Mouse (Mus musculus) intestine, embryonic 15.5 days (tissue): ENCODE data around the gene Sf3a2. TPM values are rescaled to one million over a fixed set of nuclear protein-coding genes. Genes with fewer than 3 reads are reported as not detected.
"Not testable (repeated sequence)": the region's sequence is repeated elsewhere in the genome, so short reads cannot be mapped to it uniquely, and the experiment has no call there.

Experiments used
- ATAC-seq: fragments of 200-750 bp; cut with Nextera tagmentation; 2 replicates; pipeline ENCODE4 v1.8.0; 2017; ENCODE audit warnings: moderate TSS enrichment, moderate library complexity
- H3K27ac ChIP-seq: fragments of 300-500 bp; sonication (generic); 2 replicates; pipeline ENCODE4 v1.5.1; 2015; ENCODE audit warnings: mild to moderate bottlenecking, inconsistent platforms
- H3K27me3 ChIP-seq: fragments of 300-500 bp; sonication (generic); replicated peaks from 2 replicates; pipeline ENCODE4 v1.6.1; 2015; ENCODE audit warnings: inconsistent platforms
- H3K36me3 ChIP-seq: fragments of 300-500 bp; sonication (generic); 2 replicates; pipeline ENCODE4 v1.6.1; 2015; ENCODE audit warnings: inconsistent platforms
- H3K4me1 ChIP-seq: fragments of 300-500 bp; sonication (generic); replicated peaks from 2 replicates; pipeline ENCODE4 v1.6.1; 2015; ENCODE audit warnings: inconsistent platforms
- H3K4me2 ChIP-seq: fragments of 300-500 bp; sonication (generic); replicated peaks from 2 replicates; pipeline ENCODE4 v1.6.1; 2015; ENCODE audit warnings: mild to moderate bottlenecking, inconsistent platforms
- H3K4me3 ChIP-seq: fragments of 300-500 bp; sonication (generic); replicated peaks from 2 replicates; pipeline ENCODE4 v1.5.1; 2015; ENCODE audit warnings: inconsistent platforms
- H3K9ac ChIP-seq: fragments of 300-500 bp; sonication (generic); 2 replicates; pipeline ENCODE4 v1.6.1; 2015; ENCODE audit warnings: inconsistent platforms
- H3K9me3 ChIP-seq: fragments of 300-500 bp; sonication (generic); 2 replicates; pipeline ENCODE4 v1.6.1; 2016; ENCODE audit warnings: inconsistent platforms
- WGBS: fragments of 180-500 bp; shearing (Covaris S2); methylation state at CpG from one replicate; pipeline ENCODE4 v1.1.7; 2015; 5-methylcytosine and 5-hydroxymethylcytosine counted together
- polyA plus RNA-seq: library from polyadenylated mRNA; unstranded; fragments of >200 nt; fragmentation: Nextera tagmentation; extraction: Ambion mirVana; gene quantifications from 2 replicates; pipeline ENCODE4 v1.2.1, GENCODE M21; 2015

The Sf3a2 gene
- polyA plus RNA-seq, 1 experiment from 2014 or later: 69.7 TPM

DNA sequence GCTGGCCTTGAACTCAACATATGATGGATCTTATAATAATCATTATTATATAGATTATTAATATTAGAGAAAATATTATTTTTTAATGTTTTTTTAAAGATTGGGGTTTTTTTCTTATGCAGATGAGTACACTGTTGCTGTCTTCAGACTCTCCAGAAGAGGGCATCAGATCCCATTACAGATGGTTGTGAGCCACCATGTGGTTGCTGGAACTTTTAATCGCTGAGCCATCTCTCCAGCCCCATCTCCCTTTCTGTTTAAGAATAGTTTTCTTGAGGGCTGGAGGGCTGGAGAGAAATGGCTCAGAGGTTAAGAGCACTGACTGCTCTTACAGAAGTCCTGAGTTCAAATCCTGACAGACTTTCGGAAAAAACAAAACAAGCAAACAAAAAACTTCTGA, 24.0 kb downstream of the Sf3a2 start:
- H3K4me1 ChIP-seq: 0 out of 2 replicates have a peak, but pooled peaks cover 3% of the 10 kb centered on the region

DNA sequence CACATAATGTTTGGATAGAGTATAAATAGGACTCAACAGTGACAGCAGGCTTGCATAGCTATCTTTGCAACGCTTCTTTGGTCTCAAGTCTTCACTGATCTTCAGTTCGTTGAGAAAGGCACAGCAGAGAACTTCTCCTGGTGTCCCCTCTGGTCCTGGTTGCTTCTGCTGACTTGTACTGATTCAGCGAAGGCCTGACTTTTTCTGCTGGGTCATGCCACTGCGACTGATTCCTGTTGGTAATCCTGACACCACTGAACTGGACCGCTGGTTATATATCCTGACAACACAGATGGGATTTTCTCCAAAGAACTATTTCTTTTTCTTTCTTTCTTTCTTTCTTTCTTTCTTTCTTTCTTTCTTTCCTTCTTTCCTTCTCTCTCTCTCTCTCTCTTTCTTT, 24.5 kb downstream of the Sf3a2 start:
- 87% methylated on average over 5 of the region's 5 CpGs for WGBS
- Histone ChIP-seq H3K9ac (no peak overlapping the region), H3K27me3 (no peaks in the 10 kb centered on the region), H3K27ac (no peak overlapping the region), H3K4me1 (peaks cover 6% of the 10 kb centered on the region), H3K4me2 (no peak overlapping the region), H3K9me3 (no peaks in the 10 kb centered on the region), H3K4me3 (no peak overlapping the region), H3K36me3 (no peaks in the 10 kb centered on the region)
- ATAC-seq: no peak

More for the DNA sequence above, 24.0 kb downstream of the Sf3a2 start:
- ATAC-seq: no peak
- WGBS: 41% methylated on average over 2 of the region's 2 CpGs
- Histone ChIP-seq H3K9ac (no peak overlapping the region), H3K9me3 (no peaks in the 10 kb centered on the region), H3K36me3 (no peaks in the 10 kb centered on the region), H3K27me3 (no peaks in the 10 kb centered on the region), H3K4me2 (no peak overlapping the region), H3K27ac (no peak overlapping the region), H3K4me3 (no peak overlapping the region)

- Histone ChIP-seq H3K9ac (no peak overlapping the region), H3K27ac (no peak overlapping the region), H3K36me3 (no peaks in the 10 kb centered on the region), H3K27me3 (no peaks in the 10 kb centered on the region), H3K4me3 (no peak overlapping the region), H3K9me3 (no peaks in the 10 kb centered on the region), H3K4me1 (peaks cover 14% of the 10 kb centered on the region), H3K4me2 (no peak overlapping the region)
- WGBS: 90% methylated on average over 1 of the region's 1 CpGs
- ATAC-seq: no peak
Measured at GRCm38 (mm10) chr10:80823316-80823715, 25.3 kb downstream of the Sf3a2 start.

DNA sequence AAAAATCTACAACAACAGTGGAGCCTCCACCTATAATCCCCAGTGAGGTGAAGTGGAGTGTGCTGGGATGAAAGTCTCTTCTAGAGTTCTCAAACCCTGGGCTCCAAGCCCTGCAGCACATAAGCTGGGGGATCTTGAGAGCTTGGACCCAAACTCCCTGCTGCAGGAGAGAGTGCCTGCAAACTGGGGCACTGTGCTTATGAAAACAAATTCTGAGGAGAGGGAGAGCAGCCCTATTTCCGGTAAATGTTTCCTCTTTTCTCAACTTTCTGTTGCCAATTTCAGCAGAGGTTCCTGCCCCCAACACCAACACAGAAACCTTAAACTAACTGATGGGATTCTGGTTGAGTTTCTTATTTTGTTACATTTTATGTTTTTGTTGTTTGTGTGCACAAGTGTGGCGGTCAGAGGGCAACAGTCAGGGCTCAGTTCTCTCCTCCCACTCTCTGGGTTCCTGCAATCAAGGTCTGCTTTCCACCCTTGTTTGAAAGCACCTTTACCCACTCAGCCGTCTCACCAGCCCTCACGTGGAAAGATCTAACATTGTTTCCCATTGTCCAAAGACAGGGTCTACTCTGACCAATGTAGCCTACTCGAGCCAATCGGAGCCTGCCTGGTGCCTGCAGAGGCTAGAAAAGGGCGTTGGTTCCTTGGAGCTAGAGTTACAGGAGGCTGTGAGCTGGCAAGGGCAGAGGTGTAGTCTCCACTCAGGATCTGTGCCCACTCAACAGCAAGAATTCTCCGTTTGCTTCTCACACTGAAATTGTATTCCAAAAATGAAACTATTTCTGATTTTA, 26.0 kb downstream of the Sf3a2 start:
- WGBS: 66% methylated on average over 8 of the region's 8 CpGs
- Histone ChIP-seq H3K4me2 (no peak overlapping the region), H3K27ac (no peak overlapping the region)

DNA sequence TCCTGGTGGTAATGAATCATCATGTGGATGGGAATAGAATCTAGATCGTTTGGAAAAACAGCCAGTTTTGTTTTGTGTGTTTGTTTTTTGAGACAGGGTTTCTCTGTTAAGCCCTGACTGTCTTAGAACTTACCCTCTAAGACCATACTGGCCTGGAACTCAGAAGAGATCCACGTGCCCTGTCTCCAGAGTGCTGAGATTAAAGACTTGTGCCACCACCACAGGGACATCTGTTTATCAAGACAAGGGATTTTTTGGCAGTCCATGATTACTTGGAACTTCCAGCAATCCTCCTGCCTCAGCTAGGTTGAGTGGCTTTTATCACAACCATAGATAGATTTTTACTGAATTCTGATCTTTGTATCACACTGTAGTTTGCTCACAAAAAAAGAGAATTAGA, 26.8 kb downstream of the Sf3a2 start:
- Histone ChIP-seq H3K4me1 (peaks cover 22% of the 10 kb centered on the region), H3K4me3 (no peak overlapping the region), H3K36me3 (peaks cover 8% of the 10 kb centered on the region), H3K4me2 (no peak overlapping the region), H3K27me3 (no peaks in the 10 kb centered on the region), H3K9me3 (no peaks in the 10 kb centered on the region), H3K9ac (no peak overlapping the region), H3K27ac (no peak overlapping the region)
- 70% methylated on average over 2 of the region's 2 CpGs for WGBS
- ATAC-seq: no peak

More for the DNA sequence above, 26.0 kb downstream of the Sf3a2 start:
- no peak for ATAC-seq
- Histone ChIP-seq H3K4me3 (no peak overlapping the region), H3K27me3 (no peaks in the 10 kb centered on the region), H3K9ac (no peak overlapping the region), H3K4me1 (peaks cover 17% of the 10 kb centered on the region), H3K36me3 (no peaks in the 10 kb centered on the region), H3K9me3 (no peaks in the 10 kb centered on the region)

GRCm38 (mm10) chr10:80826151-80827062, 28.4 kb downstream of the Sf3a2 start, which contains the start of gene Oaz1:
Gene Oaz1 (plus strand): TSS chr10:80826656.
- under 1% methylated on average over 80 of the region's 82 CpGs for WGBS
- Histone ChIP-seq H3K9me3 (no peaks in the 10 kb centered on the region), H3K4me2 (peak within 1 kb of the TSS; percentile 87), H3K4me1 (peaks cover 34% of the 10 kb centered on the region), H3K36me3 (peaks cover 10% of the 10 kb centered on the region), H3K9ac (peak within 1 kb of the TSS; percentile 78), H3K27ac (peak within 1 kb of the TSS; percentile 81), H3K27me3 (no peaks in the 10 kb centered on the region), H3K4me3 (peak within 1 kb of the TSS; percentile 62)
- peak; percentile 98 for ATAC-seq

GRCm38 (mm10) chr10:80827063-80827869, 29.3 kb downstream of the Sf3a2 start:
- Histone ChIP-seq H3K4me3 (peak overlapping the region; percentile 62), H3K4me2 (peak overlapping the region; percentile 87), H3K9ac (peak overlapping the region; percentile 78), H3K9me3 (no peaks in the 10 kb centered on the region), H3K27me3 (no peaks in the 10 kb centered on the region), H3K4me1 (peaks cover 35% of the 10 kb centered on the region), H3K27ac (peak overlapping the region; percentile 81), H3K36me3 (peaks cover 10% of the 10 kb centered on the region)
- 6% methylated on average over 29 of the region's 29 CpGs for WGBS
- no peak for ATAC-seq

DNA sequence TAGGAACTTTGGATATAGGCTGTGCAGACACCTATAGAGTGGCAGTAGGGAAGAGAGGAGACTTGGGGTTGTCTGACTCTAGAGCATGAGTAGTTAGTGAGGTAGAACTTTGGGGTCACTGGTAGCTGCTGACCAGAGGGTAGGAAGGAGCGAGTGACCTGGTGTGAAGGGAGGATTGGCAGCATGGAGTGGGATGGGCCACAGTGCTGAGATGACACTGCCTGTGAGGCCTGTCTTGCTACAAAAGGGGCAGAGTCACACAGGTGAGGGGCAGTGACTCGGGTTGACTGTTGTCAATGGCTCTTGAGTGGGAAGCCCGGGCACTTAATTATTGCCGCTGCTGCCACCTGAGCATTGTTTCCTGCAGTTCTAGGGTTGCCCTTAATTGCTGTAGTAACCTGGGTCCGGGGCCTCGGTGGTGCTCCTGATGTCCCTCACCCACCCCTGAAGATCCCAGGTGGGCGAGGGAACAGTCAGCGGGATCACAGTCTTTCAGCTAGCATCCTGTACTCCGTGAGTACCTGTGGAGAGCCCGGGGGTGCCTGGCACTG, 29.9 kb downstream of the Sf3a2 start:
- Histone ChIP-seq H3K27me3 (no peaks in the 10 kb centered on the region), H3K4me2 (peak overlapping the region; percentile 87), H3K27ac (no peak overlapping the region), H3K36me3 (peaks cover 10% of the 10 kb centered on the region), H3K9ac (peak overlapping the region; percentile 78), H3K4me1 (peaks cover 35% of the 10 kb centered on the region), H3K9me3 (no peaks in the 10 kb centered on the region), H3K4me3 (peak overlapping the region; percentile 62)
- WGBS: 68% methylated on average over 10 of the region's 10 CpGs
- no peak for ATAC-seq

GRCm38 (mm10) chr10:80828587-80828986, 30.6 kb downstream of the Sf3a2 start:
- WGBS: 89% methylated on average over 9 of the region's 9 CpGs
- H3K4me3 ChIP-seq: not testable (repeated sequence)
- H3K4me2 ChIP-seq: peak overlapping the region; percentile 87; the same call in 1 of the 2 replicates

GRCm38 (mm10) chr10:80829359-80830278, 31.6 kb downstream of the Sf3a2 start:
- whole genome bisulfite sequencing: 53% methylated on average over 1 of the region's 1 CpGs
- Histone ChIP-seq H3K9ac (no peak overlapping the region), H3K4me3 (no peak overlapping the region), H3K36me3 (peaks cover 10% of the 10 kb centered on the region), H3K4me1 (peaks cover 35% of the 10 kb centered on the region), H3K27me3 (peaks cover 16% of the 10 kb centered on the region), H3K27ac (no peak overlapping the region), H3K9me3 (no peaks in the 10 kb centered on the region), H3K4me2 (no peak overlapping the region; the same call in 1 of the 2 replicates)
- no peak for ATAC-seq

More at GRCm38 (mm10) chr10:80828587-80828986, 30.6 kb downstream of the Sf3a2 start:
- peaks cover 35% of the 10 kb centered on the region for H3K4me1 ChIP-seq
- H3K9me3 ChIP-seq, H3K36me3 ChIP-seq, H3K9ac ChIP-seq, H3K27ac ChIP-seq, ATAC-seq, H3K27me3 ChIP-seq: not testable (repeated sequence)

DNA sequence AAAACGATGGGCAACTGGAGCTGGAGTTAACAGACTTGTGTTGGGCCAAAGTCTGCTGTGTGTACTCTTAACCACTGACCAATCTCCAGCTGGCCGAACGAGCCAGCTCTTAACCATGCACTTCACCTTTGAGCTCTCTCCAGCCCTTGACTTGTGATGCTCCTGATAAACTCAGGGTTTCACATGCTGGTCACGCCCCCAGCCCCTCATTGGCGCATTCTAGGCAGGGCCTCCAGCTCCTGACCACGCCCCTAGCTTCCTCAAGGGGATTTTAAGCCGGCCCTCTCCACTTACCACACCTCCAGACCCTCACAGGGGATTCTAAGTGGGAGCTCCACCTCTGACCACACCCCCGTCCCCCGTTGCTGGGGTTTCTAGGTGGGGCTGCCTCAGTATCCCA, 33.1 kb downstream of the Sf3a2 start:
- Histone ChIP-seq H3K27ac (peak overlapping the region; percentile 6; the same call in 1 of the 2 replicates), H3K9ac (no peak overlapping the region), H3K4me3 (no peak overlapping the region), H3K4me1 (peaks cover 35% of the 10 kb centered on the region), H3K9me3 (no peaks in the 10 kb centered on the region), H3K4me2 (peak overlapping the region; percentile 17; the same call in 1 of the 2 replicates), H3K27me3 (peaks cover 32% of the 10 kb centered on the region), H3K36me3 (peaks cover 10% of the 10 kb centered on the region)
- 2% methylated on average over 9 of the region's 9 CpGs for WGBS
- ATAC-seq: no peak
